Mouse (Mus musculus) neural tube, embryonic 13.5 days (tissue): ENCODE results near the gene Grasp. TPM values are rescaled to one million over a fixed set of nuclear protein-coding genes. Genes with fewer than 3 reads are reported as not detected.

Experiments
- ATAC-seq: fragments of 200-750 bp; cut with Nextera tagmentation; 2 replicates; pipeline ENCODE4 v1.8.0; 2017; ENCODE audit warnings: low read depth, mild to moderate bottlenecking, moderate TSS enrichment, moderate library complexity
- H3K27ac ChIP-seq: fragments of 300-500 bp; sonication (generic); replicated peaks from 2 replicates; pipeline ENCODE4 v1.5.1; 2015; ENCODE audit warnings: moderate library complexity, mild to moderate bottlenecking, inconsistent platforms
- H3K27me3 ChIP-seq: fragments of 300-500 bp; sonication (generic); 2 replicates; pipeline ENCODE4 v1.6.1; 2015; ENCODE audit warnings: mild to moderate bottlenecking, inconsistent platforms
- H3K36me3 ChIP-seq: fragments of 300-500 bp; sonication (generic); 2 replicates; pipeline ENCODE4 v1.6.1; 2015; ENCODE audit warnings: mild to moderate bottlenecking, inconsistent platforms
- H3K4me1 ChIP-seq: fragments of 300-500 bp; sonication (generic); replicated peaks from 2 replicates; pipeline ENCODE4 v1.6.1; 2015; ENCODE audit warnings: inconsistent platforms
- H3K4me2 ChIP-seq: fragments of 300-500 bp; sonication (generic); 2 replicates; pipeline ENCODE4 v1.6.1; 2015; ENCODE audit warnings: inconsistent platforms, mild to moderate bottlenecking, moderate library complexity
- H3K4me3 ChIP-seq: fragments of 300-500 bp; sonication (generic); 2 replicates; pipeline ENCODE4 v1.5.1; 2015; ENCODE audit warnings: mild to moderate bottlenecking, inconsistent platforms
- H3K9ac ChIP-seq: fragments of 300-500 bp; sonication (generic); 2 replicates; pipeline ENCODE4 v1.6.1; 2015; ENCODE audit warnings: moderate library complexity, mild to moderate bottlenecking, inconsistent platforms
- H3K9me3 ChIP-seq: fragments of 300-500 bp; sonication (generic); 2 replicates; pipeline ENCODE4 v1.6.1; 2016; ENCODE audit warnings: inconsistent platforms
- WGBS: fragments of 180-500 bp; shearing (Covaris S2); methylation state at CpG from one replicate; pipeline ENCODE4 v1.1.7; 2015; 5-methylcytosine and 5-hydroxymethylcytosine counted together
- polyA plus RNA-seq: library from polyadenylated mRNA; unstranded; fragments of >200 nt; fragmentation: Nextera tagmentation; extraction: Ambion mirVana; gene quantifications from 2 replicates; pipeline ENCODE4 v1.2.1, GENCODE M21; 2015

Grasp gene
- polyA plus RNA-seq, 1 experiment from 2014 or later, result 4.8 TPM

- Histone ChIP-seq H3K4me2 (no peak overlapping the region), H3K36me3 (peaks cover 11% of the 10 kb centered on the region; the same call in 1 of the 2 replicates), H3K9me3 (no peaks in the 10 kb centered on the region), H3K27me3 (no peaks in the 10 kb centered on the region), H3K27ac (no peak overlapping the region), H3K4me1 (peaks cover 64% of the 10 kb centered on the region), H3K9ac (no peak overlapping the region), H3K4me3 (no peak overlapping the region)
- WGBS, result 96% methylated on average over 8 of the region's 8 CpGs
- no peak for ATAC-seq
Observed at GRCm38 (mm10) chr15:101184300-101184699, 39.7 kb upstream of the Grasp start.

- 97% methylated on average over 3 of the region's 3 CpGs for WGBS
- H3K4me1 ChIP-seq, result peaks cover 64% of the 10 kb centered on the region
- no peak overlapping the region for H3K9ac ChIP-seq
- no peaks in the 10 kb centered on the region for H3K9me3 ChIP-seq
- no peak overlapping the region for H3K4me2 ChIP-seq
- no peak overlapping the region for H3K27ac ChIP-seq
- H3K4me3 ChIP-seq, result no peak overlapping the region
- no peak for ATAC-seq
- H3K27me3 ChIP-seq, result no peaks in the 10 kb centered on the region
- peaks cover 11% of the 10 kb centered on the region; the same call in 1 of the 2 replicates for H3K36me3 ChIP-seq
Observed at GRCm38 (mm10) chr15:101185549-101185948, 38.4 kb upstream of the Grasp start.

- H3K4me2 ChIP-seq, result no peak overlapping the region
- no peak for ATAC-seq
- H3K4me1 ChIP-seq, result peaks cover 65% of the 10 kb centered on the region
Observed at GRCm38 (mm10) chr15:101187907-101188306, 36.1 kb upstream of the Grasp start.

GRCm38 (mm10) chr15:101189981-101190761 lies 33.8 kb upstream of the Grasp start:
- no peak for ATAC-seq
- 69% methylated on average over 10 of the region's 10 CpGs for WGBS
- no peak overlapping the region for H3K4me3 ChIP-seq
- H3K4me2 ChIP-seq, result no peak overlapping the region
- no peaks in the 10 kb centered on the region for H3K27me3 ChIP-seq
- no peaks in the 10 kb centered on the region for H3K9me3 ChIP-seq
- peaks cover 57% of the 10 kb centered on the region for H3K4me1 ChIP-seq
- no peak overlapping the region for H3K27ac ChIP-seq
- no peak overlapping the region for H3K9ac ChIP-seq
- peaks cover 26% of the 10 kb centered on the region for H3K36me3 ChIP-seq

More at GRCm38 (mm10) chr15:101187907-101188306, 36.1 kb upstream of the Grasp start:
- Histone ChIP-seq H3K27ac (no peak overlapping the region), H3K36me3 (peaks cover 11% of the 10 kb centered on the region; the same call in 1 of the 2 replicates), H3K9ac (no peak overlapping the region), H3K9me3 (no peaks in the 10 kb centered on the region), H3K4me3 (no peak overlapping the region), H3K27me3 (no peaks in the 10 kb centered on the region)
- 78% methylated on average over 5 of the region's 5 CpGs for WGBS

- no peak overlapping the region for H3K9ac ChIP-seq
- H3K4me3 ChIP-seq, result no peak overlapping the region
- ATAC-seq, result no peak
- peaks cover 57% of the 10 kb centered on the region for H3K4me1 ChIP-seq
- no peaks in the 10 kb centered on the region for H3K9me3 ChIP-seq
- 74% methylated on average over 5 of the region's 5 CpGs for WGBS
- peaks cover 28% of the 10 kb centered on the region for H3K36me3 ChIP-seq
- no peak overlapping the region for H3K27ac ChIP-seq
- no peaks in the 10 kb centered on the region for H3K27me3 ChIP-seq
- no peak overlapping the region for H3K4me2 ChIP-seq
Observed at GRCm38 (mm10) chr15:101190762-101191150, 33.2 kb upstream of the Grasp start.

GRCm38 (mm10) chr15:101191459-101192259 lies 32.3 kb upstream of the Grasp start:
- ATAC-seq, result peak; percentile 38; the same call in 1 of the 2 replicates
- H3K27me3 ChIP-seq, result no peaks in the 10 kb centered on the region
- H3K4me1 ChIP-seq, result peaks cover 57% of the 10 kb centered on the region
- H3K4me2 ChIP-seq, result no peak overlapping the region
- 21% methylated on average over 13 of the region's 13 CpGs for WGBS
- H3K27ac ChIP-seq, result peak overlapping the region; percentile 47
- peaks cover 30% of the 10 kb centered on the region for H3K36me3 ChIP-seq
- no peak overlapping the region for H3K9ac ChIP-seq
- no peaks in the 10 kb centered on the region for H3K9me3 ChIP-seq
- H3K4me3 ChIP-seq, result no peak overlapping the region

- Histone ChIP-seq H3K4me2 (no peak overlapping the region), H3K4me3 (no peak overlapping the region), H3K9ac (no peak overlapping the region), H3K4me1 (peaks cover 57% of the 10 kb centered on the region), H3K27ac (peak overlapping the region; percentile 47; the same call in 1 of the 2 replicates), H3K27me3 (no peaks in the 10 kb centered on the region), H3K36me3 (peaks cover 35% of the 10 kb centered on the region), H3K9me3 (no peaks in the 10 kb centered on the region)
- 58% methylated on average over 7 of the region's 7 CpGs for WGBS
- ATAC-seq, result no peak
Observed at GRCm38 (mm10) chr15:101192260-101192640, 31.7 kb upstream of the Grasp start.

- peak overlapping the region; percentile 47; the same call in 1 of the 2 replicates for H3K27ac ChIP-seq
- 89% methylated on average over 7 of the region's 7 CpGs for WGBS
- H3K4me1 ChIP-seq, result peaks cover 56% of the 10 kb centered on the region
- no peak overlapping the region for H3K9ac ChIP-seq
- ATAC-seq, result no peak
- H3K4me3 ChIP-seq, result no peak overlapping the region
- H3K27me3 ChIP-seq, result no peaks in the 10 kb centered on the region
- H3K9me3 ChIP-seq, result no peaks in the 10 kb centered on the region
- H3K36me3 ChIP-seq, result peaks cover 39% of the 10 kb centered on the region
- no peak overlapping the region for H3K4me2 ChIP-seq
Observed at GRCm38 (mm10) chr15:101192651-101193050, 31.3 kb upstream of the Grasp start.

- H3K4me3 ChIP-seq, result no peak overlapping the region
- H3K4me1 ChIP-seq, result peaks cover 43% of the 10 kb centered on the region
- no peaks in the 10 kb centered on the region for H3K9me3 ChIP-seq
- H3K27me3 ChIP-seq, result no peaks in the 10 kb centered on the region
- H3K9ac ChIP-seq, result no peak overlapping the region
- no peak overlapping the region for H3K27ac ChIP-seq
- peaks cover 46% of the 10 kb centered on the region for H3K36me3 ChIP-seq
- ATAC-seq, result no peak
- WGBS, result 97% methylated on average over 6 of the region's 6 CpGs
- no peak overlapping the region for H3K4me2 ChIP-seq
Observed at GRCm38 (mm10) chr15:101193971-101194370, 30.0 kb upstream of the Grasp start.

GRCm38 (mm10) chr15:101194951-101195823 lies 28.8 kb upstream of the Grasp start:
- H3K4me1 ChIP-seq, result peaks cover 31% of the 10 kb centered on the region
- 93% methylated on average over 16 of the region's 16 CpGs for WGBS
- no peak for ATAC-seq
- no peak overlapping the region for H3K4me2 ChIP-seq
- H3K9ac ChIP-seq, result no peak overlapping the region
- H3K27ac ChIP-seq, result no peak overlapping the region
- no peaks in the 10 kb centered on the region for H3K27me3 ChIP-seq
- no peak overlapping the region for H3K4me3 ChIP-seq
- peaks cover 57% of the 10 kb centered on the region for H3K36me3 ChIP-seq
- no peaks in the 10 kb centered on the region for H3K9me3 ChIP-seq

GRCm38 (mm10) chr15:101196079-101196795 lies 27.8 kb upstream of the Grasp start:
- no peak overlapping the region for H3K9ac ChIP-seq
- no peaks in the 10 kb centered on the region for H3K27me3 ChIP-seq
- no peaks in the 10 kb centered on the region for H3K9me3 ChIP-seq
- 90% methylated on average over 8 of the region's 8 CpGs for WGBS
- peaks cover 68% of the 10 kb centered on the region for H3K36me3 ChIP-seq
- no peak for ATAC-seq
- H3K4me1 ChIP-seq, result peaks cover 21% of the 10 kb centered on the region
- no peak overlapping the region for H3K4me3 ChIP-seq
- H3K4me2 ChIP-seq, result no peak overlapping the region
- no peak overlapping the region for H3K27ac ChIP-seq
